Mouse (Mus musculus): ENCODE results near the gene Zfp276.

Zfp276 gene

GRCm38 (mm10) chr8:123290679-123291078 lies 36.7 kb downstream of the Zfp276 start:
- DNase-seq (ENCODE audit: low spot score in 2 of 2): no peak

- no peak for DNase-seq (ENCODE audit: low spot score in 2 of 2)
These were observed 37.7 kb downstream of the Zfp276 start for GRCm38 (mm10) chr8:123291716-123292115.

- DNase-seq (ENCODE audit: low spot score in 2 of 2): no peak
These were observed 38.3 kb downstream of the Zfp276 start for GRCm38 (mm10) chr8:123292281-123292680.

- DNase-seq (ENCODE audit: low spot score in 2 of 2): no peak
These were observed 38.8 kb downstream of the Zfp276 start for GRCm38 (mm10) chr8:123292785-123293184.

- no peak for DNase-seq (ENCODE audit: low spot score in 2 of 2)
These were observed 44.3 kb downstream of the Zfp276 start for GRCm38 (mm10) chr8:123298301-123298700.

- DNase-seq (ENCODE audit: low spot score in 2 of 2): no peak
These were observed 54.7 kb downstream of the Zfp276 start for GRCm38 (mm10) chr8:123308738-123309137.

GRCm38 (mm10) chr8:123317781-123318466 lies 63.9 kb downstream of the Zfp276 start:
- no peak for DNase-seq (ENCODE audit: low spot score in 2 of 2)

- DNase-seq (ENCODE audit: low spot score in 2 of 2): peak; percentile 86 to 91
These were observed 64.5 kb downstream of the Zfp276 start, which contains the start of gene Fanca for GRCm38 (mm10) chr8:123318467-123318911. Gene Fanca (minus strand): TSS chr8:123318576.

Measured in natural killer cell, adult 2 months (primary cell).